Mouse (Mus musculus) kidney, embryonic 15.5 days (tissue): ENCODE data around the gene Ssrp1. TPM values are rescaled to one million over a fixed set of nuclear protein-coding genes. Genes with fewer than 3 reads are reported as not detected.

Source experiments
- ATAC-seq: fragments of 200-750 bp; cut with Nextera tagmentation; replicated peaks from 2 replicates; pipeline ENCODE4 v1.8.0; 2017; ENCODE audit warnings: moderate TSS enrichment; ENCODE audit not compliant: low FRiP score
- H3K27ac ChIP-seq: fragments of 300-500 bp; sonication (generic); 2 replicates; pipeline ENCODE4 v1.5.1; 2015; ENCODE audit warnings: mild to moderate bottlenecking, inconsistent platforms
- H3K27me3 ChIP-seq: fragments of 300-500 bp; sonication (generic); 2 replicates; pipeline ENCODE4 v1.6.1; 2015; ENCODE audit warnings: inconsistent platforms
- H3K36me3 ChIP-seq: fragments of 300-500 bp; sonication (generic); 2 replicates; pipeline ENCODE4 v1.6.1; 2015; ENCODE audit warnings: inconsistent platforms
- H3K4me1 ChIP-seq: fragments of 300-500 bp; sonication (generic); 2 replicates; pipeline ENCODE4 v1.6.1; 2015; ENCODE audit warnings: inconsistent platforms
- H3K4me2 ChIP-seq: fragments of 300-500 bp; sonication (generic); 2 replicates; pipeline ENCODE4 v1.6.1; 2015; ENCODE audit warnings: moderate library complexity, mild to moderate bottlenecking, inconsistent platforms
- H3K4me3 ChIP-seq: fragments of 300-500 bp; sonication (generic); replicated peaks from 2 replicates; pipeline ENCODE4 v1.5.1; 2015; ENCODE audit warnings: mild to moderate bottlenecking, inconsistent platforms
- H3K9ac ChIP-seq: fragments of 300-500 bp; sonication (generic); 2 replicates; pipeline ENCODE4 v1.6.1; 2015; ENCODE audit warnings: mild to moderate bottlenecking, inconsistent platforms
- H3K9me3 ChIP-seq: fragments of 300-500 bp; sonication (generic); replicated peaks from 2 replicates; pipeline ENCODE4 v1.6.1; 2016; ENCODE audit warnings: inconsistent platforms
- WGBS: fragments of 180-500 bp; shearing (Covaris S2); methylation state at CpG from one replicate; pipeline ENCODE4 v1.1.7; 2015; ENCODE audit warnings: mixed read lengths; 5-methylcytosine and 5-hydroxymethylcytosine counted together
- polyA plus RNA-seq: library from polyadenylated mRNA; unstranded; fragments of >200 nt; fragmentation: Nextera tagmentation; extraction: Ambion mirVana; gene quantifications from 2 replicates; pipeline ENCODE4 v1.2.1, GENCODE M21; 2015

Gene Ssrp1
- polyA plus RNA-seq, 1 experiment from 2014 or later, result 307 TPM

DNA sequence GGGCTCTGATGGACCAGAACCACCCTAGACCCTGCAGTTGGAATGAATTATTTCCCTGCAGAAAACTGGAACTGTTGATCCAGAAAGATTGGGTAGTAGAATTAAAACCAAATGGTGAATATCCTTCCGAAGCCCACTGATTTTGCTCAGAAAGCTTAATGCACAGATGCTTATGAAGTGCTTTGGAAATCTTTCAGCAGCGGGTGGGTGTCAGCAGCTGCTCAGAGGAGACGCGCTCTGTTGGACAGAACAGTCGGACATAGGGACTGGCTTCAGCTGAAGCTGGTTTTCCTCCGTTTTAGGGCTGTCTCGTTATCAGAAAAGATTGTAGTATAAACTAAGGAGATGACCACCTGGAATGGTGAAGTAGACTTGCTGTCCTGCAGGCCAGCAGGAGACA, 6.6 kb downstream of the Ssrp1 start:
- WGBS, result 87% methylated on average over 7 of the region's 7 CpGs
- H3K4me2 ChIP-seq, result no peak overlapping the region
- H3K9ac ChIP-seq, result no peak overlapping the region
- H3K9me3 ChIP-seq, result no peaks in the 10 kb centered on the region
- no peak overlapping the region for H3K27ac ChIP-seq
- peaks cover 79% of the 10 kb centered on the region for H3K36me3 ChIP-seq
- H3K4me3 ChIP-seq, result no peak overlapping the region
- ATAC-seq, result no peak
- H3K27me3 ChIP-seq, result no peaks in the 10 kb centered on the region
- H3K4me1 ChIP-seq, result peaks cover 17% of the 10 kb centered on the region

DNA sequence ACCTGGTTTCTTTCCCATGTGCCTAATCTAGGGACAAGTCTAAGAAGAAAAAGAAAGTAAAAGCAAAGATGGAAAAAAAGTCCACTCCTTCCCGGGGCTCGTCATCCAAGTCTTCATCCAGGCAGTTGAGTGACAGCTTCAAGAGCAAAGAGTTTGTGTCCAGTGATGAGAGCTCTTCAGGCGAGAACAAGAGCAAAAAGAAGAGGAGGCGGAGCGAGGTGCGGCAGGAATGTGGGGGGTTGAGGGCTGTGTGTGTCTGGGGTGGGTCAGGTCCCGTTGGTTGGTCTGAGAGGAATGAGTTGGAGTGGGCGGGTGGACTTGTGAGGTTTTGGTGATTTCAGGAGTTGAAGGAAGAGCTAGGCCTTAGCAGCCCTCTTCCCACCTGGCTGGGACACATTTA, 9.2 kb downstream of the Ssrp1 start:
- no peak overlapping the region for H3K4me2 ChIP-seq
- no peak for ATAC-seq
- H3K4me1 ChIP-seq, result peaks cover 41% of the 10 kb centered on the region
- 83% methylated on average over 8 of the region's 8 CpGs for WGBS
- H3K9me3 ChIP-seq, result no peaks in the 10 kb centered on the region
- H3K9ac ChIP-seq, result no peak overlapping the region
- peaks cover 58% of the 10 kb centered on the region for H3K36me3 ChIP-seq
- no peaks in the 10 kb centered on the region for H3K27me3 ChIP-seq
- no peak overlapping the region for H3K27ac ChIP-seq
- no peak overlapping the region for H3K4me3 ChIP-seq

DNA sequence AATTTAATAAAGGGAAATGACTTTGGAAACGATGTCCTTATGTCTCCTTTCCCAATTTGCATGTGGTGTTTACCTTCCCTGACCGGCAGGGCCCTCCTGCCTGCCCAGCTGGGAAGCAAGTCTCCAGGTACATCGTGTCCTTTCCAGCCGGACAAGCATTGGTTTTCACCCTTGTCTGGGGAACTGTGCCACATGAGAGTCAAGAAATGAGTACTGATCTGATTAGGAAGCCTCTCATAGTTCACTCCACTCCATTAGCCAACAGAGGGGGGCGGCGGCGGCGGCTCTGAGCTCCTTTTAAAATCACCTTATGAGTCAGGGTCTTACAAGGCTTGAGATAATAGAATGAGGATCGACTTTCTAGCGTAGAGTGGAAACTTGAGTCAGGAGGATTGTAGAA, 10.0 kb downstream of the Ssrp1 start:
- WGBS, result 48% methylated on average over 10 of the region's 10 CpGs
- peak overlapping the region; percentile 62 for H3K9ac ChIP-seq

DNA sequence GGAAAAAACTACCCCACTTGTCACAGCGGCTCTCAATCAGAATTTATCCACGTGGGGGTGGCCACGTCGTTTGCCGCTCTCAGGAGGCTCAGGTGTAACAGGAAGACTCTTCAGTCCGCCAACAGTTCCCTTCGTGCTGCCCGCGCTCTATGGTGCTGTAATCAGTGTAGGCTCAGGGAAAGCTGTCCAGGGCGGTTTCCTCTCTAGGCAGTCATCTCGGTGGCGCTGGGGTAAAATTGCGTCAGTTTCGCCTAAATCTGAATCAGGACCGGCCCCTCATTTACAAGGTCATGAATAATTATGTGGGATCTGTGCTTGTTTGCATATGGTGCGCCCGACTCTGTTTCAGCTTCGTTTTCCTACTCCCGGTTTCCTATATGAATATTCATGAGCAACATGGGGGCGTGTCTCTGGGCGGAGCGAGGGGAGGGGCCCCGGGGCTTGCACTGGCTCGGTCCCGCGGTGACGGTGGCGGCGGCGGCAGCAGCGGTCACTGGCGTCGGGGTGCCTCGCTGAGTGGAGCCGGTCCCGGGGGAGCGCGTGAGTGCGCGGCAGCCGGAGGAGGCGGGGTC, 10.6 kb downstream of the Ssrp1 start, which contains the start of gene Tnks1bp1:
Gene Tnks1bp1 (plus strand): TSS at position 427 of the 572 bp plus-strand sequence.
- Histone ChIP-seq H3K36me3 (peaks cover 53% of the 10 kb centered on the region), H3K4me2 (peak within 1 kb of the TSS; percentile 80), H3K4me3 (peak within 1 kb of the TSS; percentile 77), H3K9ac (peak within 1 kb of the TSS; percentile 62), H3K27me3 (no peaks in the 10 kb centered on the region), H3K4me1 (peaks cover 52% of the 10 kb centered on the region), H3K27ac (peak within 1 kb of the TSS; percentile 96), H3K9me3 (no peaks in the 10 kb centered on the region)
- ATAC-seq, result peak; percentile 90
- 1% methylated on average over 42 of the region's 42 CpGs for WGBS

More for the DNA sequence above, 10.0 kb downstream of the Ssrp1 start:
- Histone ChIP-seq H3K27ac (peak overlapping the region; percentile 96), H3K27me3 (no peaks in the 10 kb centered on the region), H3K4me3 (peak overlapping the region; percentile 77), H3K36me3 (peaks cover 53% of the 10 kb centered on the region), H3K4me1 (peaks cover 50% of the 10 kb centered on the region), H3K4me2 (peak overlapping the region; percentile 80), H3K9me3 (no peaks in the 10 kb centered on the region)
- ATAC-seq, result no peak

DNA sequence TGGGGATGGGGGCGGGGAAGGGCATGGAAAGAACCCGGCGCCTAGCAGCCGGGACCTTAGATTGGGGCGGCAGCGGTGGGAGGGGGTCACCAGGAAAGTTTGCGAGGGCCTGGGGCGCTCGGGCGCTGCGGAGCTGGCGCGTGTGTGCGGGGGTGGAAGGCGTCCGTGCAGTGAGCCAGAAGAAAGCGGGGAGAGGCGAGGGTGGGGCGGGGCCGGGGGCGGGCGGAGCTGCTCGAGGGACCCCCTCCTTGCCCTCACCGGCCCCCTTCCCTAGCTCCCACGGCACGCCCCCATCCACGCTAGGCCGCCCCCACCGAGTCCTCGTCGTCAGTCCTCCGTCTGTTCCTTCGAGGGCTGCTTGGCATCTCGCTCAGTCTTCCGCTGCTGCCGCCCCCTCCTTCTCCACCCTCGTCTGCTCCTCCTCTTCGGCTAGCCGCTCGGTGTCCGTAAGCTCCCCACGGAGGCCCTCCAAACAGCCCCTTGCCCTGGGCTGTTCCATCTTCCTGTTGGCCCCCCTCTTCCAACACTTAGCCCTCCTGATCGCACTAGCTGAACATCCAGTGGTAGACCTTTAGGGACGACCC, 11.2 kb downstream of the Ssrp1 start:
- peak overlapping the region; percentile 96 for H3K27ac ChIP-seq

DNA sequence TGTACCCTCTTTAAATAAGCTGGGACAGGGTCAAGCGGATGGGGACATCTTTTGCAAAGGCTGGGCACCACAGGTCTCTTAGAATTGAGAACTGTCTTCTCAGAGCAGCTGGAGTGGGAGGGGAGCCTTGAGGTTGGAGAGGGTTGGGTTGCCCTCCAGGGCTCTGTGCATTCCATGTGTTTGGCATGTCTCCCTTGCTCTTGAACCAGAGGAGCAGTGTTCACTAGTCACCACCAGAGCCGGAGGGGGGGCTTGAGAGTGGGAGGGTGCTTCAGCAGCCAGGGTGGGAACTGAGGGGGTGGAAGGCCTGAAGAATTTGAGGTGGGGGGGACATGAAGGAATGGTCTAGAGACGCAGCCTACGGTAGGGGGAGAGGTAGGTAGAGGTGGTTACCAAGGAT, 12.2 kb downstream of the Ssrp1 start:
- WGBS, result 61% methylated on average over 4 of the region's 4 CpGs
- Histone ChIP-seq H3K9ac (no peak overlapping the region), H3K27ac (peak overlapping the region; percentile 96), H3K36me3 (peaks cover 53% of the 10 kb centered on the region), H3K4me1 (peaks cover 57% of the 10 kb centered on the region), H3K4me2 (peak overlapping the region; percentile 80), H3K9me3 (no peaks in the 10 kb centered on the region), H3K4me3 (peak overlapping the region; percentile 77), H3K27me3 (no peaks in the 10 kb centered on the region)
- no peak for ATAC-seq

More for the DNA sequence above, 11.2 kb downstream of the Ssrp1 start:
- ATAC-seq, result peak; percentile 70
- H3K9me3 ChIP-seq, result no peaks in the 10 kb centered on the region
- peak overlapping the region; percentile 80 for H3K4me2 ChIP-seq
- peaks cover 53% of the 10 kb centered on the region for H3K36me3 ChIP-seq
- peak overlapping the region; percentile 77 for H3K4me3 ChIP-seq
- H3K27me3 ChIP-seq, result no peaks in the 10 kb centered on the region
- peak overlapping the region; percentile 62 for H3K9ac ChIP-seq
- 0% methylated on average over 31 of the region's 44 CpGs for WGBS
- peaks cover 54% of the 10 kb centered on the region for H3K4me1 ChIP-seq

DNA sequence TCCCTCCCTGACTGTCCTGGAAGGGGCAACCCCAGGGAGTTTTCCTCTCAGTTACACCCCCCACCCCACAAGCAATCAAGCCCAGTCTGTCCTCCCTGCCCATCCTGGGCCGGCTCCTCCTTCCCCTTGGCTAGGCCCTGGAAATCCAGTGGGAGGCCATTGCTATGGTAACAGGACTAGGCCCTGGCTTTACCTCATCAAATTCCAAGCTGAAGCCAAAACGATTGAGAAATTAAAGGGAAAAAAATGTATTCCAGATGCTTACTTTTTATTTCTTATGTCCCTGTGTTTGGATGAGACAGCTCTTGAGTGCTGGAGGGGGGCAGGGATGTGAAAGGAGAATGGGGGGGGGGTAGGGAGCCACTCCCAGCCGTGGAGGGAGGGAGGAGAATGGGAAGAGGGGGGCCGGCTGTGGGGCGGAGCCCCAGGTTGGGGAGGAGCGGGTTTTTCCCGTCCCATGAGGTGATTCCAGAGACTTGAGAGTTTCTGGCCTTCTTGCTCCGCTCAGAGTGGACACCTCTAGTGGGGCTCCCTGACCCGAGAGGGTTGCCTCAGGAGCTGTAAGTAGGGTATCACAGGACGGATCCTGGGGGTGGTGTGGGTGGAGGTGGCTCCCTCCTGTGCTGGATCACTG, 13.1 kb downstream of the Ssrp1 start:
- peak; percentile 10 for ATAC-seq
- H3K9me3 ChIP-seq, result no peaks in the 10 kb centered on the region
- peak overlapping the region; percentile 96 for H3K27ac ChIP-seq
- H3K4me3 ChIP-seq, result peak overlapping the region; percentile 41
- 8% methylated on average over 9 of the region's 10 CpGs for WGBS
- H3K36me3 ChIP-seq, result peaks cover 53% of the 10 kb centered on the region
- H3K4me1 ChIP-seq, result peaks cover 57% of the 10 kb centered on the region
- H3K9ac ChIP-seq, result peak overlapping the region; percentile 29; the same call in 1 of the 2 replicates
- no peaks in the 10 kb centered on the region for H3K27me3 ChIP-seq
- H3K4me2 ChIP-seq, result peak overlapping the region; percentile 80

DNA sequence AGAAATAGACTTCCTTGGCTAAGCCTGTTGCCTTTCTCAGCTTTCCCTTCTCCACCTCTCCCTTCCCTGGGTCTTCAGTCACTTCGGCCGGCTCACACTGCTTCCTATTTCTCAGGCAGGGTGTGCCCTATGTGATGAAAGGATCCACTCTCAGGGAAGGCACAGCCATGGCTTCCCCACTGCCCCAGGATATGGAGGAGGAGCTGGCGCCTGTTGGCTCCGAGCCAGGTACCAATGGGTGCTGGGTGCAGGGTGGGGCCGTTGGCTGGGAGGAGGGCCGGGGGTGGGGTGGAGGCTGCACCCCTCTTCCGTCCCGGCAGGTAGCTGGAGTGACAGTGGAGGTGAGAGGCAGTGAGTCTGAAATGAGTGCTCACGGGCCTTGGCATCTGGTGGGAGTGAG, 13.7 kb downstream of the Ssrp1 start:
- peaks cover 62% of the 10 kb centered on the region for H3K4me1 ChIP-seq
- no peak for ATAC-seq
- peak overlapping the region; percentile 41 for H3K4me3 ChIP-seq
- peak overlapping the region; percentile 80 for H3K4me2 ChIP-seq
- no peaks in the 10 kb centered on the region for H3K27me3 ChIP-seq
- H3K9me3 ChIP-seq, result no peaks in the 10 kb centered on the region
- 42% methylated on average over 9 of the region's 9 CpGs for WGBS
- peak overlapping the region; percentile 96 for H3K27ac ChIP-seq
- peaks cover 53% of the 10 kb centered on the region for H3K36me3 ChIP-seq
- peak overlapping the region; percentile 29 for H3K9ac ChIP-seq

DNA sequence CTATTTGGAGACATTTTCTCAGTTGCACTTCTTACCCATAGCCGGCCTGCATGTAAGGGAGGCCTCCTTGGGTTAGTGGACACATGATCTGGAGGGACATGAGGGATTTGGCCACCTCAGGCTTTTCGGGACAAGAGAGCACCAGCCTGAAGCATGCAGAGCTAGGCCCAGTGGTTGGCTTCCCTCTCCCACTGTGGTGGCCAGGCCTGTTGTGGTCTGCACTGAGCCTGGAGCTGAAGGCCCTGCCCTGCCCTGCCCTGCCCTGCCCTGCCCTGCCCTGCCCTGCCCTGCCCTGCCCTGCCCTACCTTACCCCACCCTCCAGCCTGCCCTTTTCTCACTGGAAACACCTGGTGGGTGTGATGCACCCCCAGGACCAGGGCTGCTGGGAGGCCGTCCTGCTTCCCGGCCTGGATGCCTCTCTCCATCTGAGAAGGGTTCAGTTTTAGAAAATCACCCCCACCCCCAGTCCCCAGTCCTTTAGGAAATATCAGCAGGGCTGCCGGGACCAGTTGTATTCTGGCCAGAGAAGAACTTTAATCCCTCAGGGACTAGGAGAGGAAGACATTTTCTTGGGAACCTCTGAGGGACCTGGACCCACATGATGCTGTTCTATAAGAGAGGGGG, 16.3 kb downstream of the Ssrp1 start:
- WGBS, result 83% methylated on average over 5 of the region's 5 CpGs
- H3K27ac ChIP-seq, result no peak overlapping the region
- H3K27me3 ChIP-seq, result no peaks in the 10 kb centered on the region
- no peak overlapping the region for H3K4me2 ChIP-seq
- no peaks in the 10 kb centered on the region for H3K9me3 ChIP-seq
- H3K4me3 ChIP-seq, result no peak overlapping the region
- ATAC-seq, result no peak
- H3K36me3 ChIP-seq, result peaks cover 63% of the 10 kb centered on the region
- no peak overlapping the region for H3K9ac ChIP-seq
- H3K4me1 ChIP-seq, result peaks cover 58% of the 10 kb centered on the region

DNA sequence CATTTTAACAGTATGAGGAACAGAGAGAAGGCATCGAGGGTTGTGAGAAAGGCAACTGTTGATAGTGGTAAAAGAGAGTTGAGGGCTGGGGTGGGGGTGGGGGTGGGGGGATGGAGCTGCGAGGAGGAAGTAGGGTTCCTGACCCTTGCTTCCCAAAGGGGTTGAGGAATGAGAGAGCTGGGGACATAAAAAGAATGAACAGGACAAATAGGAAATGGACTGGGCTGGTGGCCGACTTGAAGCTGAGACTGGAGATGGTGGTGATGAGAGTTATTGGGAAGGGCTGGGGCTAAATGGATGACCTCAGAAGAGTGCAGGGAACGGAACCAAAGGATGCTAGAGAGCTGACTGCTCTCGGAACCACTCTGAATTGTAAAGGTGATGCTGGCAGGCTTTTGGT, 19.7 kb downstream of the Ssrp1 start:
- Histone ChIP-seq H3K4me1 (peaks cover 44% of the 10 kb centered on the region), H3K27ac (no peak overlapping the region), H3K27me3 (no peaks in the 10 kb centered on the region), H3K4me3 (no peak overlapping the region), H3K9ac (no peak overlapping the region), H3K9me3 (no peaks in the 10 kb centered on the region), H3K4me2 (no peak overlapping the region), H3K36me3 (peaks cover 84% of the 10 kb centered on the region)
- WGBS, result 45% methylated on average over 5 of the region's 5 CpGs
- ATAC-seq, result no peak

DNA sequence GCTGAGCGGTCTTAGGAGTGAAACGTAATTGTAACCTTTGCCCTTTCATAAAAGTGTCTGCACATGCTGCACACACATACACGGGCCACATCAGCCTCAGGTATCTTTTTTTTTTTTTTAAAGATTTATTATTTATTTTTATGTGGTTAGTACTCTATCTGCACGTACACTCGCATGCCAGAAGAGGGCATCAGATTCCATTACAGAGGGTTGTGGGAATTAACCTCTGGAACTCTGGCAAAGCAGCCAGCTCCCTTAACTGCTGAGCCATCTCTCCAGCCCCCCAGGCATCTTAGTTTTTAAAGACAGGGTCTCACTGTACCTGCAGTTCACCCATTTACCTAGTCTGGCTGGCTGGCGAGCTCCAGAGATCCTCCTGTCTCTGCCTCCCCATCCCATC, 22.6 kb downstream of the Ssrp1 start:
- no peak for ATAC-seq
- peaks cover 82% of the 10 kb centered on the region for H3K36me3 ChIP-seq

DNA sequence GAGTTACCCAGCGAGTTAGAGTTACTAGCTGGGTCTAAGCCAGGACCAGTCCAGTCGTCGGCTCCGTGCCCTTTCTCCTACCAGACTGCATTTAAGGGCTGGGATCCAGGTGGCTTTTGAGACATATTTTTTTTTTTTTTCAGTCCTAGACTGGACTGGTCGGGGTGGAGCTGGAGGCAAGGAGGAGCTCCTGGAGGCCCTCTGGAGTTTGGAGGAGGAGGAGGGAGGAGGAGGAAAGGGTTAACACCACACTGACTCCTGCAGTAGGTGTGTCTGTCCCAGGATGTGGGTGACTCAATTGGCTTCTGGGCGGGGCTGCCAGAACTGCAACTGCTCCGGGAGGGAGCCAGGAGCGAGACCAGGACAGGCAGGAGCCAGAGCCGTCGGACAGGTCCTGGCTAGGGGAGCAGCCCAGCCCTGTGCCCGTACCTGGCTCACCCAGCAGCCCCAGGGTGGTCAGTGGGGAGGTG, 23.6 kb downstream of the Ssrp1 start:
- Histone ChIP-seq H3K9me3 (no peaks in the 10 kb centered on the region), H3K27me3 (no peaks in the 10 kb centered on the region), H3K4me2 (peak overlapping the region; percentile 71), H3K27ac (peak overlapping the region; percentile 66), H3K36me3 (peaks cover 80% of the 10 kb centered on the region), H3K4me3 (peak overlapping the region; percentile 44), H3K4me1 (peaks cover 33% of the 10 kb centered on the region), H3K9ac (peak overlapping the region; percentile 45; the same call in 1 of the 2 replicates)
- ATAC-seq, result peak; percentile 92
- 5% methylated on average over 11 of the region's 11 CpGs for WGBS

More for the DNA sequence above, 22.6 kb downstream of the Ssrp1 start:
- peaks cover 33% of the 10 kb centered on the region for H3K4me1 ChIP-seq
- H3K9ac ChIP-seq, result no peak overlapping the region
- 0 out of 2 replicates have a peak overlapping the region, but pooled peaks have one; percentile 71 for H3K4me2 ChIP-seq
- no peaks in the 10 kb centered on the region for H3K27me3 ChIP-seq
- peak overlapping the region; percentile 48; the same call in 1 of the 2 replicates for H3K27ac ChIP-seq
- 83% methylated on average over 6 of the region's 6 CpGs for WGBS
- H3K4me3 ChIP-seq, result no peak overlapping the region
- H3K9me3 ChIP-seq, result no peaks in the 10 kb centered on the region
